Mouse (Mus musculus): ENCODE measurements around the gene Dnajb3. TPM values are rescaled to one million over a fixed set of nuclear protein-coding genes. Genes with fewer than 3 reads are reported as not detected.

The Dnajb3 gene
- polyA plus RNA-seq, 1 experiment from 2014 or later = not detected

DNA sequence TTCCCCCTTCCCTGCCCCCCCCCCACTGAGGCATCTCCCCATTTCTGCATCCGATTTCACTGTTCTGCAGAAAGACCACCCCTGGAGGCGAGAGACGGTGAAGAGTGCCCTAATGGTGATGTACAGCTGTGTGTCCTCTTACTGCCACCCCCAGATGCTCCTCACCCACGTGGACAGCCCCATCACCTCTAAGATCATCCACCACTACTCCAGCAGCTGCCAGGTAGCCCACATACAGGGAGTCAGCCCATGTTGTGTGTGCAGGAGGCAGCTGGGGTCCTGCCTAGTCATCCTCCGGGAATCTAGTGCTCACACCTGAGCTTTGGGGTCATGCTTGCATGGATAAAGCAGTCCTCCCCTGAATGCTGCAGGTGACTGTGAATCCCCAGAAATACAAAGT lies 38.3 kb upstream of the Dnajb3 start:
- ATAC-seq = no peak
- TF ChIP-seq CTCF (IDR thresholded peaks at IDR 0.05) = no peak
- no peak for DNase-seq (ENCODE audit: low read depth, low spot score)
- ChIA-PET CTCF (interaction anchor here (1.6 to 1.8 kb wide), 2 partner anchors 8 to 13 kb away, joined by 4 to 6 read pairs; no protein-coding TSS in a partner anchor), POLR2A (no interaction called here)
- no peaks in the 10 kb centered on the region for H3K27me3 ChIP-seq
- in situ Hi-C loops (cut with MboI; ENCODE audit: low pct_unique_long_range_greater_than_20kb) = no loop called here

DNA sequence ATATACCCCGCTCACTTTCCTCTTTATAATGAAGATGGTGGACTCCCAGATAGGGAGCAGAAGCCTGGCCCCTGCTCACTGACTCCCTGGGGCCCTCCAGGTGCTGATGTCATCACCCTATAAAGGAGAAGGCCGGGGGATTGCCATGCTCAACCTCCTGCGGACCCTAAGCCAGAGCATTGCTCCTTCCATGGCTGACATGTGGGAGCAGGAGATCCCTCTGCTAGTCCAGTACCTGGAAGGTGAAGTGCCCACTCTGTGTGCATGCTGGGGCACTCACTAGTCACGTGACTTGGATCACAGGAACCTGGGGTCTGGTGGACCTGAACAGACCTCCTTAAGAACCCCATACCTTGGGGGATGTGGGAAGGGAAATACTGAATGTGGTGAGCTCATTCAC lies 35.0 kb upstream of the Dnajb3 start:
- H3K27me3 ChIP-seq = no peaks in the 10 kb centered on the region
- in situ Hi-C loops (cut with MboI; ENCODE audit: low pct_unique_long_range_greater_than_20kb) = no loop called here
- TF ChIP-seq CTCF (IDR thresholded peaks at IDR 0.05) = no peak
- ChIA-PET CTCF (no interaction called here), POLR2A (no interaction called here)
- no peak for ATAC-seq
- no peak for DNase-seq (ENCODE audit: low read depth, low spot score)

DNA sequence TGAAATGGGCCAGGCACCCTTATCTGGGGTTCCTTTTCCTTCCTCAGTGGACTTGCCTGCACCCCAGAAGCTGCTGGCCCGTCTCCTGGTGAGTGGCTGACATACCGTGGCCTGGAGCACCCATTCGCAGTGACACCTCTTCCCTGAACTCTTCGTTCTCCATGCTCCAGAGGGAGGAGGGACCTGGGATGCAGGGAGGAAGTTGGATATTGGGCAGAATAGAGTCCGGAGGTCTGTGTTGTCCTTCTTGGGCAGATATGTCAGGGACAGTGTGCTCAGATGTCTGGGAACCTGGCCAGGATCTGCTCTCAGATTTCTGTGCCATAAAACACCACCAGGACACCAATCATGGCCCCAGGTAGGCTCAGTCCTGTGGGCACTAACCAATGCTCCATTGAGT lies 34.5 kb upstream of the Dnajb3 start:
- in situ Hi-C loops (cut with MboI; ENCODE audit: low pct_unique_long_range_greater_than_20kb) = no loop called here
- TF ChIP-seq CTCF (IDR thresholded peaks at IDR 0.05) = no peak
- POLR2A ChIA-PET = no interaction called here
- H3K27me3 ChIP-seq = no peaks in the 10 kb centered on the region
- no peak for DNase-seq (ENCODE audit: low read depth, low spot score)
- ATAC-seq = no peak
- CTCF ChIA-PET = no interaction called here

DNA sequence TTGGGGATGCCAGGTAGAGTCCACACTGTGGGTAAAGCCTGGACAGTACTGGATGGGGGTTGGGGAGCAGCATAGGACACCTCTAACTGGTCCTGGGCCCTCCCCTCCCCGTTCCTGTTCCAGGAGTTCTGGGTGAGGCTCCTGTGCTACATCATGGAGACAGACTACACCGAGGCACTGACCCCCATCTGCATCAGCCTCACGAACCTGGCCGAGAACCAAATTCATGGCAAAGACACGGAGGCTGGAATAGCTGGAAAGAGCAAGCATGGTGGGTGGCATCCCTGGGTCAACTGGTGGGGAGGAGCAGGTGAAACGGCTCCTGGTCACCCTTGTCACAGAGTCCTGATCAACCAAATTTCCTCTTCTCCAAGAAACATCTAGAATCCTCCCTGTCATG lies 33.2 kb upstream of the Dnajb3 start:
- DNase-seq (ENCODE audit: low read depth, low spot score) (no peak), ATAC-seq (no peak)
- ChIA-PET CTCF (no interaction called here), POLR2A (no interaction called here)
- no peaks in the 10 kb centered on the region for H3K27me3 ChIP-seq
- in situ Hi-C loops (cut with MboI; ENCODE audit: low pct_unique_long_range_greater_than_20kb) = no loop called here
- TF ChIP-seq CTCF (IDR thresholded peaks at IDR 0.05) = no peak

DNA sequence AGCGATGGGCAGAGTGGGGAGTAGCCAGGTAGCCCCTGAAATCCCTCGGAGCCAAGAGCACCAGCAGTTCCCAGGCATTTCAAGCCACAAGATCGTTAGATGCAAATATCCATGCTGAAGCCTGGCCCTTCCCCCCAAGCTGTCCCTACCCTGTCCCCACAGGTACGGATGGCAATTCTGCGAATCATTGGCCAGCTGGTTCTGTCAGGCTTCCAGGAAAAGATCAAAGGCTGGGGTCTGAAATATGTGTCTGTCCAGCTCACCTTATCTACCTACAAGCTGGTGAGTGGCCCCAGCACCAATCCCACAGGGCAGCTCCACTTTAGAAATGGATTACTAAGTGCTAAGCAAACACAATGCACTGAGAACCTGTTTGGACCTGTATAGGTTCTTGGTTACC lies 31.7 kb upstream of the Dnajb3 start:
- in situ Hi-C loops (cut with MboI; ENCODE audit: low pct_unique_long_range_greater_than_20kb) = no loop called here

DNA sequence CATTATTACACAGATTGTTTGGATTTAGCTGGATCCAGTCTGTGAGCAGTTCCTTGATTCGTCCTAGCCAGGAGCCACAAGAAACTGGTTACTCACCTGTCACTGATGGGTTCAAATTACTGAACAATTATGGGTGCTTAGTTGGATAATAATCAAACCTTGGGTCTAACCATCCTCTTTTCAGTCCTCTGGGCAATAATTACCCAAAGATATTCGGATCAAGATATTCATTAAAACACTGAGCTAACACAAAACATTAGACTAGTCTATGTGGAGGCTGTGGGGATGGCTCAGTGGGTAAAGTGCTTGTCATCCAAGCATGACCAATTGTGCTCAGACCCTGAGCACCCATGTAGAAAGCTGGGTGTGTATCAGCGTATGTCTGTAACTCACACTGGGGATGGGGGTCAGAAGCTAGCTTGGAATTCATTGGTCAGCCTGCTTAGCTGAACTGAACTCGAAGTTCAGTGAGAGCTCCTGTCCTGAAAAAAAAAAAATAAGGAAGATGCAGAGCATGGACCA lies 30.4 kb upstream of the Dnajb3 start:
- in situ Hi-C loops (cut with MboI; ENCODE audit: low pct_unique_long_range_greater_than_20kb) = no loop called here
- ChIA-PET POLR2A (interaction anchor here (0.5 to 1.0 kb wide), 3 partner anchors 14 to 108 kb away, joined by 3 to 4 read pairs (median 4); partner anchors contain the start of gene Hjurp), CTCF (interaction anchor here (0.9 to 1.4 kb wide), 5 partner anchors 13 to 21 kb away, joined by 3 to 5 read pairs (median 3); no protein-coding TSS in a partner anchor)
- no peaks in the 10 kb centered on the region for H3K27me3 ChIP-seq
- TF ChIP-seq CTCF (IDR thresholded peaks at IDR 0.05) = no peak
- no peak for DNase-seq (ENCODE audit: low read depth, low spot score)
- ATAC-seq = no peak

More for the DNA sequence above, 31.7 kb upstream of the Dnajb3 start:
- ATAC-seq (no peak), DNase-seq (ENCODE audit: low read depth, low spot score) (no peak)
- ChIA-PET CTCF (interaction anchor here (1.1 to 1.4 kb wide), 2 partner anchors 12 to 40 kb away, joined by 5 read pairs; partner anchors contain the start of genes Hjurp and Trpm8), POLR2A (no interaction called here)
- no peak for TF ChIP-seq CTCF (IDR thresholded peaks at IDR 0.05)
- H3K27me3 ChIP-seq = no peaks in the 10 kb centered on the region

DNA sequence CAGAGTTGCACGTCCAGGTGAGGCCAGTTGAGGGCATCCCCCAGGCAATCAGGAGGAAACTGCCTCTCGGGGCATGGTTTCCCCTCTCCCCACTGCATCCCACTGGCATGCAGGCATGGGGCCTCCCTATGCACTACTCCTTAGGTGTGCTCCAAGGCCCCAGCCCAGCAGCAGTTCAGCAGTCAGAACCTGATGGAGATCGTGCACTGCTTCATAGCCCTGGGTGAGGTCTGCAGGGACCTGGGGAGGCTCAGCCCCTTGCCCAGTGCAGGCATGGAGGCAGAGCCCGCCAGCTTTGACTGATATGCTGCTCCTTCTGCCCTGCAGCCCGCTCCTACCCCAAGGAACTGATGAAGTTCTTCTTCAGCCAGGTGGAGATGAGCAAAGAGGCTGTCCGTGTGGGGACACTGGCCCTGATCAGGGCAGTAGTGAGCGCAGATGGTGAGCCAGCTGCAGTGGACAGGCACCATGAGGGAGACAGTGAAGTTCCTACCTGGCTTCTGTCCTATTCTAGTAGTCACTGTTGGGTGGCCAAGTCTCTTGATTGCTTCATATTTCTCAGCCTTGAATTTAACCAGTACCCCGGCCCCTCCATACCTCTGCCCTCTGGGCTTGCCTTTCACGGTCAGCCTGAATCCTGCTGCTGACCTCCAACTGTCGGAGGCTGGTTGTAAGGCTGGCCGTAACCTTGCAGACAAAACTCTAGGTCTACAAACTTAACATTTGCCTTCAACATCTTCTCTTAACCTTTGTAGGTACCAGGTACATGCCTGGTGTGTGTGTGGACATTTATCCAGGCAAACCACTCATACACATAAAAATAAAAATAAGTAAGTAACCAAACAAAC lies 29.7 kb upstream of the Dnajb3 start:
- ChIA-PET POLR2A (interaction anchor here (0.6 to 1.0 kb wide), 2 partner anchors 15 to 42 kb away, joined by 4 read pairs; partner anchors contain the start of gene Hjurp), CTCF (interaction anchor here (1.0 to 1.4 kb wide), 4 partner anchors 12 to 22 kb away, joined by 3 read pairs; no protein-coding TSS in a partner anchor)
- no peak for TF ChIP-seq CTCF (IDR thresholded peaks at IDR 0.05)
- in situ Hi-C loops (cut with MboI; ENCODE audit: low pct_unique_long_range_greater_than_20kb) = no loop called here
- ATAC-seq (no peak), DNase-seq (ENCODE audit: low read depth, low spot score) (no peak)
- H3K27me3 ChIP-seq = no peaks in the 10 kb centered on the region

DNA sequence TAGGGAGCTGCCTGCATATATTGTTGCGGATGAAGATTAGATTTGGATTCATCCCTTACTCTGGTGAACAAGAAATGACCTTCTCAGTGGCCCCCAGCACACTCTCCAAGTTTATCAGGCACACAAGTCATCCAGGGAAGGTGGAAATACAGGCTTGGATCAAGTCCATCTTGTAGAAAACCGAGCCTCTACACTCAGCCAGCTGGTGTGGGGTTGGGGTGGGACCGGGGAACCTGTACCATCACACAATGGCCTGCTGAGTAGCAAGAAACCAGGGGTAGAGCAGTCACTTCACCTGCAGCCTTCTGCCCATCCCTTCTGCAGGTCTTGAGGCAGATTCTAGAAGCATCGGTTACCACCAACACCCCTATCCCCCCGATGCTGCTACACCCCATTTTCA lies 29.1 kb upstream of the Dnajb3 start:
- H3K27me3 ChIP-seq = no peaks in the 10 kb centered on the region
- no peak for TF ChIP-seq CTCF (IDR thresholded peaks at IDR 0.05)
- ChIA-PET CTCF (interaction anchor here (1.0 to 1.4 kb wide), 3 partner anchors 11 to 21 kb away, joined by 3 read pairs; no protein-coding TSS in a partner anchor), POLR2A (no interaction called here)
- in situ Hi-C loops (cut with MboI; ENCODE audit: low pct_unique_long_range_greater_than_20kb) = no loop called here
- DNase-seq (ENCODE audit: low read depth, low spot score) (no peak), ATAC-seq (no peak)

DNA sequence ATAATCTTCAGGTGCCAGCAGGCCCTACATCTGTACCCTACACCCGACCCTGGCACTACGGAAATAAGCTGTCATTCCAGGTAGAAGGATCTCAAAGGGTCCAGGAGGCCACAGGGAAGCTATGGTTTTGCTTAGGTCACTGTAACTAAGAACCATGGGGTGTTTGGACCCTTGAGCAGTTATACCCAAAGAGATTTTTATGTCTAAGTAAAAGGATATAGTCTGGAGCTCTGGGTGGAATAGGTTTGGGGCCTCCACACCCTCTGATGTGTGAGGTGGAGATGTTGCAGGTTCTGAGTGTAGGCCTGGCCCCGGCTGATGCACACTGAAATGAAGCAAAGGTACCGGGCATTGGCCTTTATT lies 28.6 kb upstream of the Dnajb3 start:
- POLR2A ChIA-PET = interaction anchor here (0.6 kb wide), 1 partner anchor 68 kb away, joined by 3 read pairs; no protein-coding TSS in a partner anchor
- CTCF ChIA-PET = interaction anchor here (1.3 to 1.4 kb wide), 2 partner anchors 11 to 21 kb away, joined by 3 read pairs; no protein-coding TSS in a partner anchor
- DNase-seq (ENCODE audit: low read depth, low spot score) (no peak), ATAC-seq (no peak)
- no peaks in the 10 kb centered on the region for H3K27me3 ChIP-seq
- no peak for TF ChIP-seq CTCF (IDR thresholded peaks at IDR 0.05)
- in situ Hi-C loops (cut with MboI; ENCODE audit: low pct_unique_long_range_greater_than_20kb) = no loop called here

DNA sequence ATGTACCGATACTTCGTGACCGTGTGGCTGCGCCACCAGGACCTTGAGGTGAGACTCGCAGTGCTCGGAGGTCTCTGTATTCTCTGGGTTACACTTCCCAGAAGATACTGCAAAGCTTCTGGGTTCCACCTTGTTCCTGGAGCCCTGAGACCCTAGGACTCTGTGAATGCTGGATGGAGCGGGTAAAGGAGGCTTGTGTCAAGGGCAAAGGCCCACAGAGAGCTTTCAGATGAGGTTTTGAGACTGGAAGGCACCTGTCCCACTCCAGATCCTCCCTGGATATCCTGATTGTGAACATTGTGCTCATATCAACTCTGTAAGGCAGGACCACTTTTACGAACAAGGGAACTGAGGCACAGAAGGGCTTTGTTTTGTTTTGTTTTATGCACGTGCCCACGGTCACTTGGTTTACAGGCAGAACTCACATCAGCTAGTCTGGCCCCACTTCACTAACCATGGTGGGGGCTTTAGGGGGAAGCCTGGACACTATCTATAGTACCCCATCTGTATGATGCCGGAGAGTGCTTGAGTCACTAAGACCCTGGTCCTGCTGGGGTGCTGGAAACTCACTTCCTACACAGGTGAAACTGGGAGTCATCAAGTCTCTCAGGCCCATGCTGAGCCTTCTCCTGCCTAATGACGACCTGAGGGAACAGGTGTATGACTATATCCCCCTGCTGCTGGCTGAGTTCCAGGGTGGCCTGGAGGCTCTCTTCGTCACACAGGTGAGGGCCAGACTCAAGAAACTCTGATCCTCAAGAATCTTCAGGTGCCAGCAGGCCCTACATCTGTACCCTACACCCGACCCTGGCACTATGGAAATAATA lies 28.1 kb upstream of the Dnajb3 start:
- in situ Hi-C loops (cut with MboI; ENCODE audit: low pct_unique_long_range_greater_than_20kb) = no loop called here
- POLR2A ChIA-PET = interaction anchor here (0.6 kb wide), 1 partner anchor 67 kb away, joined by 3 read pairs; no protein-coding TSS in a partner anchor
- no peak for DNase-seq (ENCODE audit: low read depth, low spot score)
- CTCF ChIA-PET = interaction anchor here (1.3 to 1.4 kb wide), 2 partner anchors 10 to 20 kb away, joined by 3 read pairs; no protein-coding TSS in a partner anchor
- no peak for TF ChIP-seq CTCF (IDR thresholded peaks at IDR 0.05)
- no peaks in the 10 kb centered on the region for H3K27me3 ChIP-seq
- no peak for ATAC-seq
